Mouse (Mus musculus) macrophage (primary cell): ENCODE data around the gene Ppp4r2. TPM values are rescaled to one million over a fixed set of nuclear protein-coding genes. Genes with fewer than 3 reads are reported as not detected.

ENCODE experiments used
- H3K27ac ChIP-seq: fragments of 350-480 bp; formaldehyde crosslinking; 2 replicates; pipeline ENCODE4 v1.9.0; 2021
- H3K36me3 ChIP-seq: fragments of 350-480 bp; formaldehyde crosslinking; 2 replicates; pipeline ENCODE4 v1.9.0; 2021; ENCODE audit errors: inconsistent target
- H3K4me3 ChIP-seq: fragments of 350-480 bp; formaldehyde crosslinking; 2 replicates; pipeline ENCODE4 v1.9.0; 2021; ENCODE audit errors: inconsistent target
- H3K79me2 ChIP-seq: fragments of 350-480 bp; formaldehyde crosslinking; 2 replicates; pipeline ENCODE4 v1.9.0; 2021; ENCODE audit errors: inconsistent target
- WGBS: methylation state at CpG from one replicate; pipeline ENCODE4 v1.1.7; 2026; ENCODE audit warnings: inconsistent platforms; ENCODE audit not compliant: missing documents; 5-methylcytosine and 5-hydroxymethylcytosine counted together
- polyA plus RNA-seq: library from polyadenylated mRNA; stranded (reverse); fragments of 250-400 nt; gene quantifications from 3 replicates; pipeline ENCODE4 v1.2.4, GENCODE M21; 2018; ENCODE audit warnings: inconsistent platforms

The Ppp4r2 gene
- polyA plus RNA-seq, 1 experiment from 2014 or later = 54.3 TPM

- Histone ChIP-seq H3K79me2 (no peaks in the 10 kb centered on the region), H3K36me3 (no peaks in the 10 kb centered on the region), H3K27ac (no peak overlapping the region), H3K4me3 (no peak overlapping the region)
- 27% methylated on average over 15 of the region's 15 CpGs for WGBS
Measured at GRCm38 (mm10) chr6:100882381-100883213, 49.2 kb downstream of the Ppp4r2 start.

GRCm38 (mm10) chr6:100883233-100883632, 49.8 kb downstream of the Ppp4r2 start:
- Histone ChIP-seq H3K36me3 (no peaks in the 10 kb centered on the region), H3K79me2 (no peaks in the 10 kb centered on the region), H3K27ac (no peak overlapping the region), H3K4me3 (no peak overlapping the region)
- 55% methylated on average over 10 of the region's 13 CpGs for WGBS

DNA sequence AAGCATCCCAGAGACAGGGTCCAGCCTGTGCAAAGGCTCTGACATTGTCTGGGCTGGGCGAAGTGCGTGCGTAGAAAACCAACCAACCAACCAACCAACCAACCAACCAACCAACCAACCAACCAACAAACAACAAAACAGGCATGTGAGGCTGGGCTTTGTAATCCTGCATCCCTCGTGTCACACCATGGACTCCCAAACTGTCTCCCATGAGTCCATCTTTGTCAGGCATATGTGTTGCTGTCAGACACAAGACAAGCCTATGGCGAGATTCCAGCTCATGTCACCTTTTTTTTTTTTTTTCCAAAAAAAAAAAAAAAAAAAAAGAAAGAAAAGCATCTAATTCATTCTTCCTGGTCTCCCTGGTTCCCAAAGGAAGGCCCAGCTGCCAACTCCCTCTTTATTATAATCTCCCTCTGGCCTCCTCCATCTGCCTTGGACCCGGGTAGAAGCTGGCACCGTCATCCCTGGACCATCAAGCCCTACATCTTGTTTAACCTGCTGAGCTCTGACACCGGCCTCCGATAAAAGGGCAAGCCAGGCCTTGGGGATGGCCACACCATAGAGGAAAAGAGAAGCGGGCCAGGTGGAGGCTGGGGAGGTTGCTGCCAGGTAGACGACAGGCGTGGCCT, 51.3 kb downstream of the Ppp4r2 start:
- H3K36me3 ChIP-seq = no peaks in the 10 kb centered on the region
- no peaks in the 10 kb centered on the region for H3K79me2 ChIP-seq
- no peak overlapping the region for H3K4me3 ChIP-seq
- H3K27ac ChIP-seq = no peak overlapping the region
- 92% methylated on average over 12 of the region's 12 CpGs for WGBS

GRCm38 (mm10) chr6:100885376-100885775, 52.0 kb downstream of the Ppp4r2 start:
- H3K4me3 ChIP-seq = no peak overlapping the region
- H3K79me2 ChIP-seq = no peaks in the 10 kb centered on the region
- H3K36me3 ChIP-seq = no peaks in the 10 kb centered on the region
- no peak overlapping the region for H3K27ac ChIP-seq
- WGBS = 81% methylated on average over 7 of the region's 7 CpGs

DNA sequence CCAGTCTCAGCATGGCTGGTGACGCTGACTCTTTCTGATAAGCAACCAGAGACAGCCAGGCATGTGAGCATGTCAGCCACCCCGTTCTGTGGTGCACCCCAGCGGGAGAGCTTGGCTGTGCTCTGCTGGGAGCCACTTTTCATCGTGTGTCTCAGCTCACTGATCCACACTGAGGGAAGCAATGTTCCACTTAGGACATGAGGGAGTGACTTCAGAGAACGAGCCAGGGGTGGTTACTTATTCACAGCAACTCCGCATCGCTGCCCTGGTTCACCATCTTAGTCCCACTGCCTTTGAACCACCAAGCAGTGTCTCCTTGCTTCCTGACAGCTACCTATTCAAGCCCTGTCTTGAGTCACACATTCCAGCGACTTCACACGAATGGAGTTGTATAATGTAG, 53.6 kb downstream of the Ppp4r2 start:
- Histone ChIP-seq H3K79me2 (no peaks in the 10 kb centered on the region), H3K36me3 (no peaks in the 10 kb centered on the region), H3K4me3 (no peak overlapping the region), H3K27ac (no peak overlapping the region)
- 91% methylated on average over 9 of the region's 9 CpGs for whole genome bisulfite sequencing

DNA sequence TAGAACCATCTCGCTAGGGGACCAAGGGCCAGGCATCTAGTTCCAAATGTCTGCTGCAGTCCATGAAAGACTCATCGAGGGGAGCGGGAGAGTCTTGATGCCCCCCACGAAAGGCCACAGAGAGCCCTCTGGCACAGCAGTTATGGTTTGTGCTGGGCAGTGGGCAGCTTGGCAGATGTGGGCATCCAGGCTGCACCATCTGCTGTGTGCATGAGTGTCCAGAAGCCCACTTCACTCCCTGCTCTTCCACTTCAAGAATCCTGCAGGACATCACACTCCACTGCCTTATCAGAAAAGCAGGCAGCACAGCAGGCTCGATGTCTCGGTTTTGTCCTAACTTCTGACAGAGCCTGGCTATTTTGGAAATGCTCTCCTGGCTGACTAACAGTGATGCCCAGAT, 55.9 kb downstream of the Ppp4r2 start:
- 95% methylated on average over 6 of the region's 6 CpGs for WGBS

DNA sequence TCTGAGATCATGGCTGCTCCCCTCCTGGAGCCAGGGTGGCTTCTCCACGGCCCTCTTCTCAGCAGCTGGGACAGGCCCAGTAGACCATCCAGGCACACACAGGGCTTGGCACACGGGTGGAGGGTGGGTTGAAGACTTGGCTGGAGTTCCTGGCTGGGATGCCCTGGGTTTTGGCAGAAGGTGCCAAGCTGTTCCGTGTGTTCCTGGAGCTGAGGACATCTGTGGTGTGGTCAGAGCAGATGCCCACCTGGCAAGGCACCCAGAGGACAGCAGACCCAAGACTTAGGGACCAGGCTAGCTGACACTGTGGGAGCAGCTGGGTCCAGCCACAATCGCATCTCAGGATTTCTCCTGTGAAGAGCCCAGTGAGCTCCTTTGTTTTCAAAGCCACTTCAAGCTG, 59.1 kb downstream of the Ppp4r2 start:
- H3K4me3 ChIP-seq = no peak overlapping the region
- H3K36me3 ChIP-seq = no peaks in the 10 kb centered on the region
- no peaks in the 10 kb centered on the region for H3K79me2 ChIP-seq
- WGBS = 87% methylated on average over 4 of the region's 4 CpGs
- H3K27ac ChIP-seq = no peak overlapping the region

More for the DNA sequence above, 55.9 kb downstream of the Ppp4r2 start:
- H3K36me3 ChIP-seq = no peaks in the 10 kb centered on the region
- H3K4me3 ChIP-seq = no peak overlapping the region
- no peak overlapping the region for H3K27ac ChIP-seq
- H3K79me2 ChIP-seq = no peaks in the 10 kb centered on the region

GRCm38 (mm10) chr6:100893073-100893472, 59.7 kb downstream of the Ppp4r2 start:
- WGBS = 46% methylated on average over 5 of the region's 5 CpGs
- H3K79me2 ChIP-seq = no peaks in the 10 kb centered on the region
- no peak overlapping the region for H3K4me3 ChIP-seq
- no peak overlapping the region for H3K27ac ChIP-seq
- H3K36me3 ChIP-seq = no peaks in the 10 kb centered on the region

GRCm38 (mm10) chr6:100895183-100895582, 61.8 kb downstream of the Ppp4r2 start:
- Histone ChIP-seq H3K36me3 (no peaks in the 10 kb centered on the region), H3K4me3 (no peak overlapping the region), H3K27ac (no peak overlapping the region), H3K79me2 (no peaks in the 10 kb centered on the region)
- WGBS = 43% methylated on average over 8 of the region's 8 CpGs

DNA sequence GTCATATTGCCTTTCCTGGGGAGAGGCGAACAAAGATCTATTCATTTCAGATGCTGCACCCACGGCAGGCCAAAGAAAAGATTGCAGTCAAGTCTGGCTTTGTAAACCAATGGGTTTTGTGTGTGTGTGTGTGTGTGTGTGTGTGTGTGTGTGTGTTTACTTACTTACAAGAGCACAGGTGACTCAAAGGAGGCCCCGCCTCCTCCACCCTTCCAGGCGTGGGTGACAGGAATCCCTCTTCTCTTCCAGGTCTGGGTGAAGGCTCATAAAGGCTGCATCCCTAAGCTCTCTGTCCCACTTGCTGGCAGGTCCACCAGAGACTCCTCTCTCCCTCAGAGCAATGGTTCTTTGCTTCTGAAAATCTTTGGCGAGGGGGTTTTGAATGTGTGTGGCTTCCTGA, 63.5 kb downstream of the Ppp4r2 start:
- WGBS = 93% methylated on average over 5 of the region's 5 CpGs
- no peaks in the 10 kb centered on the region for H3K79me2 ChIP-seq
- H3K4me3 ChIP-seq = no peak overlapping the region
- H3K27ac ChIP-seq = no peak overlapping the region
- no peaks in the 10 kb centered on the region for H3K36me3 ChIP-seq

DNA sequence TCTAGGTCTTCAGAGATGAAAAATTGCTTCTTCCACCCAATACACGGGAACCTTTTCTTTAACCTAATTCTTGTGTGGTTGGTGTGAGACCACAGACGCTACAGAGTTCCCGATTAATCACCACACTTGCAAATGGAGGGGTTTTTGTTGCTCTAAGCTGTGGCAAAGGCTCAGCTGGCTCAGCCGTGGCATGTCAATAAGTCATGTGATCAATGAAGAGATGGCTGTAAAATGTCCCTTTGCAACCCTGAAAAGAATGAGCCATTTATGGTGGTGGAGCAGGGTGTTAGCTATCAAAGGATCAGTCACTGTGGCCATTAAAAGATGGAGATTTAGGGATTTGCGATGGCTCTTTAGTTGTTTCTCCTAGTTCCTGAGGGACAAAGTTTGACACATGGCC, 71.0 kb downstream of the Ppp4r2 start:
- 66% methylated on average over 5 of the region's 5 CpGs for WGBS
- Histone ChIP-seq H3K36me3 (no peaks in the 10 kb centered on the region), H3K4me3 (no peak overlapping the region), H3K79me2 (no peaks in the 10 kb centered on the region), H3K27ac (no peak overlapping the region)

- Histone ChIP-seq H3K36me3 (no peaks in the 10 kb centered on the region), H3K27ac (no peak overlapping the region), H3K79me2 (no peaks in the 10 kb centered on the region), H3K4me3 (no peak overlapping the region)
- 92% methylated on average over 2 of the region's 2 CpGs for WGBS
Measured at GRCm38 (mm10) chr6:100910136-100910675, 76.8 kb downstream of the Ppp4r2 start.
